Mouse (Mus musculus) lung, embryonic 14.5 days (tissue): ENCODE results near the gene Slc25a18. TPM values are rescaled to one million over a fixed set of nuclear protein-coding genes. Genes with fewer than 3 reads are reported as not detected.

ENCODE experiments used
- ATAC-seq: fragments of 200-750 bp; cut with Nextera tagmentation; 2 replicates; pipeline ENCODE4 v1.8.0; 2017; ENCODE audit warnings: mild to moderate bottlenecking, moderate TSS enrichment, moderate library complexity; ENCODE audit not compliant: insufficient read depth
- DNase-seq: peaks from one replicate; pipeline ENCODE4 v3.0.0-alpha.2; 2015
- H3K27ac ChIP-seq: fragments of 300-500 bp; sonication (generic); 2 replicates; pipeline ENCODE4 v1.5.1; 2014; ENCODE audit warnings: low read depth, mild to moderate bottlenecking, moderate library complexity
- H3K27me3 ChIP-seq: fragments of 300-500 bp; sonication (generic); 2 replicates; pipeline ENCODE4 v1.6.1; 2014; ENCODE audit warnings: low read length, control low read depth; ENCODE audit not compliant: insufficient read depth
- H3K36me3 ChIP-seq: fragments of 300-500 bp; sonication (generic); 2 replicates; pipeline ENCODE4 v1.6.1; 2014; ENCODE audit warnings: control low read depth; ENCODE audit not compliant: insufficient read depth
- H3K4me1 ChIP-seq: fragments of 300-500 bp; sonication (generic); 2 replicates; pipeline ENCODE4 v1.6.1; 2014; ENCODE audit warnings: antibody characterized with exemption, control low read depth; ENCODE audit not compliant: insufficient read depth
- H3K4me2 ChIP-seq: fragments of 300-500 bp; sonication (generic); 2 replicates; pipeline ENCODE4 v1.6.1; 2014; ENCODE audit warnings: mild to moderate bottlenecking
- H3K4me3 ChIP-seq: fragments of 300-500 bp; sonication (generic); 2 replicates; pipeline ENCODE4 v1.5.1; 2014; ENCODE audit warnings: low read depth, low read length
- H3K9ac ChIP-seq: fragments of 300-500 bp; sonication (generic); 2 replicates; pipeline ENCODE4 v1.6.1; 2014
- H3K9me3 ChIP-seq: fragments of 300-500 bp; sonication (generic); 2 replicates; pipeline ENCODE4 v1.6.1; 2016; ENCODE audit warnings: low read depth, low read length, control low read depth
- CTCF ChIP-seq: IDR thresholded peaks from 2 replicates; pipeline ENCODE4 v1.5.1; 2016; ENCODE audit warnings: antibody characterized with exemption, low read depth
- WGBS: fragments of 180-500 bp; shearing (Covaris S2); extraction: QIAGEN DNeasy Blood & Tissue Kit; methylation state at CpG from one replicate; pipeline ENCODE4 v1.1.7; 2014; 5-methylcytosine and 5-hydroxymethylcytosine counted together
- polyA plus RNA-seq: library from polyadenylated mRNA; unstranded; fragments of >200 nt; fragmentation: Nextera tagmentation; extraction: Ambion mirVana; gene quantifications from 2 replicates; pipeline ENCODE4 v1.2.1, GENCODE M21; 2014

Gene Slc25a18
- polyA plus RNA-seq, 1 experiment from 2014 or later, result 0.09 TPM

DNA sequence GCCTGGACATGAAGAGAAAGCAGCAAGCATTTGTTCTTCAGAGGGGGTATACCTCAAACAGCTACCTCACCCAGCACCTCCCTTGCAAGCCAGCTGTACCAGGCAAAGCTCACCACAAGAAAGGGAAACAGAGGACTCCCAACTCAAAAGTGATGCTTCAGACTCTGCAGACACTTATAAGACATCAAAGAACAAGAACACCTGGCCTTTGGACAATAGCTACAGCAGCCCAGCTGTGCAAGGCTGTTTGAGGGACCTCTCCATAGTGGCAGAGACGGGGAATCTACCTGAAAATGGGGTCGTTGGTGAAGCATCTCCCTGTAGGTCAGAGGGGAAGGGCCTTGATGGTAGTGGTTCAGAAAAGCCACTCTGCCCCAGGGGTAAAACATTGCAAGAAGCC, 12.2 kb upstream of the Slc25a18 start:
- H3K36me3 ChIP-seq, result 0 out of 2 replicates have a peak, but pooled peaks cover 7% of the 10 kb centered on the region
- no peak for TF ChIP-seq CTCF
- no peaks in the 10 kb centered on the region for H3K9me3 ChIP-seq
- ATAC-seq, result no peak
- no peak for DNase-seq
- H3K27ac ChIP-seq, result no peak overlapping the region
- H3K27me3 ChIP-seq, result no peaks in the 10 kb centered on the region
- H3K9ac ChIP-seq, result no peak overlapping the region
- H3K4me1 ChIP-seq, result no peaks in the 10 kb centered on the region
- 89% methylated on average over 2 of the region's 2 CpGs for WGBS
- no peak overlapping the region for H3K4me3 ChIP-seq
- no peak overlapping the region for H3K4me2 ChIP-seq

DNA sequence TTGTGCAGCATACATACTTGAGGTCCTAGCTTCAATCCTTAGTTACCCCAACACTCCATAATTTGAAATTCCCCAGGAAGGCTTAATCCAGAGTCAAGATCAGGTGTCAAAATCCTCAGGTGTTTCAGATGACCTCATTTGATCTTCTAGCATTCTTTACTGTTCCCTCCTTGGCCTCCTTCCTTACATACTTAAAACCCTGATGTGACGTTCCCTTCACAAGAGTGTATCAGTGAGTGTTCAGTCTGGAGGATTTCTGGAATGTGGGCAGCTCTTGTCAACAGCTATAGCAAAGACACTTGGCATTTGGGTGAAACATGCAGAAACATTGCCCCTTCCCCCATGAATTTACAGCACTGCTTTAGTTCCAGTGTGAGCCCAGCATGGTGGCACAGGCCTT, 3.4 kb upstream of the Slc25a18 start:
- Histone ChIP-seq H3K27ac (no peak overlapping the region), H3K36me3 (no peaks in the 10 kb centered on the region), H3K4me2 (no peak overlapping the region), H3K4me1 (no peaks in the 10 kb centered on the region), H3K9ac (no peak overlapping the region), H3K4me3 (no peak overlapping the region), H3K9me3 (no peaks in the 10 kb centered on the region), H3K27me3 (no peaks in the 10 kb centered on the region)
- 55% methylated on average over 1 of the region's 1 CpGs for WGBS
- DNase-seq (no peak), ATAC-seq (no peak)
- no peak for TF ChIP-seq CTCF

DNA sequence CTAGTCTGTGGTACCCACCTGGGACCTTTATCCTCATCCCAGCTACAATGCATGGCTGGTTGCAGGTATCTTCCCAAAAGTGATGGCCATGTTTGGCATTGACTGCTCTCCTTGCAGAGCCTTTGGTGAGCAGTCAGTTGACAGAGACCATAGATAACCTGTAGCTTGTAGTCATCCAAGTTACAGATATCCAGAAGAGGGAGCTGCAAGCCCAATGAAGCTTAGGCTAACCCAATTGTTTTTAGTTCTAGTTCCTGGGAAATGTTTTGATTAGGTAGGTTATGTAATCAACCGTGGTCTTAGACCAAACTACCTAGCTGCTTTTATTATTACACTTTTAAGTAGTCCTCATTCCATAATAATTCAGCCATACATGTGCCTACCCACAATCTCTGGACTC, 2.0 kb upstream of the Slc25a18 start:
- no peak overlapping the region for H3K9ac ChIP-seq
- TF ChIP-seq CTCF, result no peak
- H3K4me3 ChIP-seq, result no peak overlapping the region
- no peak for DNase-seq
- no peaks in the 10 kb centered on the region for H3K9me3 ChIP-seq
- H3K27ac ChIP-seq, result no peak overlapping the region
- no peak for ATAC-seq
- H3K4me2 ChIP-seq, result no peak overlapping the region
- no peaks in the 10 kb centered on the region for H3K4me1 ChIP-seq
- no peaks in the 10 kb centered on the region for H3K27me3 ChIP-seq
- 67% methylated on average over 1 of the region's 1 CpGs for WGBS
- no peaks in the 10 kb centered on the region for H3K36me3 ChIP-seq

DNA sequence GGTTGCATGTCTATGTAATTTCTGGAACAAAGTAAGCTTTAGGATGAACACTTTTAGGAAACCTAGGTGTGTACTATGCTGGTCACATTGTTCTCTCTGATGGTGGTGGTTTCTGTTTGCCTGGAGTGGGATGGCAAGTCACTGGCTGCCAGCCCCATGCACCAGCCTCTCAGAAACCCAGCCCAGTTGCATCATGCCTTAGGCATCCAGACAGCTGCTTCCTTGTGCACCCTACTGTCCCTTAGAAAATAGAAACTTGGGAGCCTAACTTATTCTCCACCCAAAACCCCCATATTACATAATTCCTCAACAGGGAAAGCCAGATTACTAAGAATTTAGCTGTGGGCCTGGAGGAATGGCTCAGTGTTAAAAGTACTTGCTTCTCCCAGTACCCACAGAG, 1.4 kb upstream of the Slc25a18 start:
- TF ChIP-seq CTCF, result no peak
- ATAC-seq (no peak), DNase-seq (no peak)
- Histone ChIP-seq H3K9me3 (no peaks in the 10 kb centered on the region), H3K9ac (no peak overlapping the region), H3K4me1 (no peaks in the 10 kb centered on the region), H3K4me2 (no peak overlapping the region), H3K27me3 (no peaks in the 10 kb centered on the region), H3K36me3 (no peaks in the 10 kb centered on the region), H3K4me3 (no peak overlapping the region), H3K27ac (no peak overlapping the region)

DNA sequence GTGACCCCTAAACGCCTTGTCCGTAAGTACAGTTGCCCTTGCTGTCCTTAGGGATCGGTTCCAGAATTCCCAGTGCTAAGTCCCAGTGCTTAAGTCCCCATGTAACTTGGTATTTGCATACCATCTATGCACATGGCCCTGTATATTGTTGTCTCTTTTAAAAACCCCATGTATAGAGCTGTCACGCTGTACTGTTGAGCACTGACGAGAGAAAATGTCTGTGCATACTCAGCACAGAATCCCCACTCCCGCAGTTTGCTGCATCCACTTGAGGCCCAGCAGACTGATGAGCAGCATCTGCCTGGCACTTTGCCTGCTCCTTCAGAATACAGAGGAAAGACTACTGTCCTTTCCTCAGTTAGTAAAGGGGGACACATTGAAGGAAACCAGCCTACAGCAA, 385 bp downstream of the Slc25a18 start:
- no peaks in the 10 kb centered on the region for H3K9me3 ChIP-seq
- no peak overlapping the region for H3K4me3 ChIP-seq
- no peaks in the 10 kb centered on the region for H3K4me1 ChIP-seq
- no peak for DNase-seq
- TF ChIP-seq CTCF, result no peak
- H3K27ac ChIP-seq, result no peak overlapping the region
- ATAC-seq, result no peak
- 74% methylated on average over 6 of the region's 6 CpGs for WGBS
- no peaks in the 10 kb centered on the region for H3K36me3 ChIP-seq
- H3K27me3 ChIP-seq, result no peaks in the 10 kb centered on the region
- H3K4me2 ChIP-seq, result no peak overlapping the region
- H3K9ac ChIP-seq, result no peak overlapping the region

DNA sequence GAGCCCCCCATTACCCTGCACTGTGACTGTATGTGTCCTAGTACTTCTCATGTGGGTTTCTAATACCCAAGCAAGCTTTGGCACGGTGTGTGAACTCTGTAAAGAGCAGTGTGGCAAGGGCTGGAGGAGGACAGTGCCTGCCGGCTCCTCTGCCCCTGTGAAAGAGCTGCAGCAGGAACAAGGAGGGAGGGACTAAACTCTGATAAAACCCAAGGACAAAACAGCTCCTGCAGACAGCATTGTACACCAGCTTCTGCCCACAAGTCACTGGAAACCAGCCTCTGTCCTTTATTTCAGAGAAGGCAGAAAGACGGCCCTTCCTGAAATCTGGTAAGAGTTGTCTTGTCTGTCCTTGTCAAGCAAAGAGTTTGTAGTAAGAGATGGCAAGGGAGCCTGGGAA, 2.9 kb downstream of the Slc25a18 start:
- ATAC-seq, result no peak
- Histone ChIP-seq H3K4me3 (no peak overlapping the region), H3K36me3 (no peaks in the 10 kb centered on the region), H3K4me1 (no peaks in the 10 kb centered on the region), H3K4me2 (no peak overlapping the region), H3K27ac (no peak overlapping the region), H3K27me3 (no peaks in the 10 kb centered on the region), H3K9ac (no peak overlapping the region), H3K9me3 (no peaks in the 10 kb centered on the region)
- no peak for DNase-seq
- TF ChIP-seq CTCF, result no peak
- WGBS, result 77% methylated on average over 3 of the region's 3 CpGs

DNA sequence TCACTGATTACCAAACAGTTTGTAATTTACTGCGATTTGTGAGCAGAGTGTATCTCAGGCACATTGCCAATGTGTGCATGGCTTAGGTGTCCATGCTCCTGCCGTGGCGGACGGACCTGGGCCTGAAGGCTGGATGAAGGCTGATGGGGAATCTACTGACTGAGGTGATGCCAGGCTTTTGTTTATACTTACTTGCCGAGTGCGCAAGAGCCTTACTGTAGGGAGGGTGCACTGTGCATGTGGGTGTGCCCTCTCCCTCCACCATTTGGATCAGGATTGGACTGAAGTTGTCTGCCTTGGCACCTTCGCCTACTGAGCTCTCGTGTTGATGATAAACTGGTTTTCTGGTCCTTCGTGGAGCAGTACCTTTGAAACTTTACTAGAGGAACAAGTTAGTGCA, 4.2 kb downstream of the Slc25a18 start:
- H3K4me2 ChIP-seq, result no peak overlapping the region
- no peak overlapping the region for H3K9ac ChIP-seq
- H3K27ac ChIP-seq, result no peak overlapping the region
- 68% methylated on average over 9 of the region's 9 CpGs for WGBS
- no peak overlapping the region for H3K4me3 ChIP-seq
- H3K4me1 ChIP-seq, result no peaks in the 10 kb centered on the region
- H3K9me3 ChIP-seq, result no peaks in the 10 kb centered on the region
- no peak for DNase-seq
- no peaks in the 10 kb centered on the region for H3K27me3 ChIP-seq
- no peak for ATAC-seq
- H3K36me3 ChIP-seq, result no peaks in the 10 kb centered on the region
- no peak for TF ChIP-seq CTCF

DNA sequence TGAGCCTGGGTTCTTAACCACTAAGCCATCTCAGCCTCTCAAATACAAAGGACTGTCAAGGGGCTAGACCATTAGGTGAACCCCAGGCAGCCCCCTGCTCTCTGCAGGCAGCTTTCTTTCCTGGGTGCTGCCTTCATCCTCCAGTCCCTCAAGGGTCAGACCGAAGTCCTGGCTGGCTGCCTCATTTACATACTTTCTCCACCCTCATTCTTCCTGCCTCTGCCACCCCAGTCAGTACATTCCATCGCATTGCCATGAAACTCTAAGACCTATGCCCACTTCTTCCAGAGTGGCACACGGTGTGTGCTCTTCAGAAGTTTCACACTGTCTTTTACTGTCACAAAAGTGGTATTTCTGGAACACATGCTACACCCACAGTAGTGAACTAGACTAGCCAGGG, 4.8 kb downstream of the Slc25a18 start:
- no peaks in the 10 kb centered on the region for H3K4me1 ChIP-seq
- ATAC-seq (no peak), DNase-seq (no peak)
- H3K27me3 ChIP-seq, result no peaks in the 10 kb centered on the region
- no peak overlapping the region for H3K4me2 ChIP-seq
- H3K9ac ChIP-seq, result no peak overlapping the region
- WGBS, result 59% methylated on average over 3 of the region's 3 CpGs
- no peaks in the 10 kb centered on the region for H3K9me3 ChIP-seq
- TF ChIP-seq CTCF, result no peak
- no peaks in the 10 kb centered on the region for H3K36me3 ChIP-seq
- H3K4me3 ChIP-seq, result no peak overlapping the region
- no peak overlapping the region for H3K27ac ChIP-seq
